Mouse (Mus musculus): ENCODE results near the gene Tnfrsf25. TPM values are rescaled to one million over a fixed set of nuclear protein-coding genes. Genes with fewer than 3 reads are reported as not detected.

Gene Tnfrsf25
- polyA plus RNA-seq, 1 experiment: 0.56 TPM

- no peaks in the 10 kb centered on the region for H3K36me3 ChIP-seq (replicated peaks; ENCODE audit: low read length)
- H3K9me3 ChIP-seq: no peaks in the 10 kb centered on the region
- TF ChIP-seq GATA1 (IDR thresholded peaks at IDR 0.05; ENCODE audit: borderline replicate concordance, low read length): no peak
- no peak for TF ChIP-seq FLI1 (IDR thresholded peaks at IDR 0.05; ENCODE audit: low read length)
- peaks cover 47% of the 10 kb centered on the region for H3K27me3 ChIP-seq (replicated peaks)
- H3K4me1 ChIP-seq: peaks cover 57% of the 10 kb centered on the region
- no peak overlapping the region for H3K4me3 ChIP-seq (replicated peaks)
Measured at GRCm38 (mm10) chr4:152136876-152137250, 21.1 kb downstream of the Tnfrsf25 start.

GRCm38 (mm10) chr4:152138497-152139260 lies 22.9 kb downstream of the Tnfrsf25 start:
- TF ChIP-seq GATA1 (IDR thresholded peaks at IDR 0.05; ENCODE audit: borderline replicate concordance, low read length) (no peak), FLI1 (IDR thresholded peaks at IDR 0.05; ENCODE audit: low read length) (no peak)
- Histone ChIP-seq H3K4me3 (replicated peaks) (peak overlapping the region; percentile 96), H3K27me3 (replicated peaks) (peaks cover 42% of the 10 kb centered on the region)

DNA sequence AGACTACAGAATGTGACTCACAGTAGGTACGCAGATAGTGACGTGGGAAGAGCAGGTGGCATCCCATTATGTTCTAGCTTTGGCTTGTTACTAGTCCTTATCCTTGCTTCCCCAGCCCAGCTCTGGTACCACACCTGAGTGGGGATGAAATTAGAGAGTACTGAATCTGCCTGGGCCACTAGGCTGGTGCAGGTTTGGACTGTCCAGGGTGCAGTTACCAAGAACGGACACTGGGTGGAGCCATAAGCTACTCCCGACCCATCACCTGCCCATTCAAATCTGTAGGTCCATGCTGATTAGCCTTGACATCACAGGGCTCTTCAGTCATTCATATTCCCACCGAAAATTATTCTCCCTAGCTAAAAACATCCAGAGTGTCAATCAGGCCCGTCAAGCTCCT lies 24.7 kb downstream of the Tnfrsf25 start:
- TF ChIP-seq GATA1 (IDR thresholded peaks at IDR 0.05; ENCODE audit: borderline replicate concordance, low read length) (no peak), FLI1 (IDR thresholded peaks at IDR 0.05; ENCODE audit: low read length) (no peak)
- H3K9me3 ChIP-seq: peaks cover 3% of the 10 kb centered on the region
- H3K4me3 ChIP-seq (replicated peaks): no peak overlapping the region
- H3K36me3 ChIP-seq (replicated peaks; ENCODE audit: low read length): no peaks in the 10 kb centered on the region
- H3K27me3 ChIP-seq (replicated peaks): peaks cover 39% of the 10 kb centered on the region
- peaks cover 43% of the 10 kb centered on the region for H3K4me1 ChIP-seq

More at GRCm38 (mm10) chr4:152138497-152139260, 22.9 kb downstream of the Tnfrsf25 start:
- Histone ChIP-seq H3K36me3 (replicated peaks; ENCODE audit: low read length) (no peaks in the 10 kb centered on the region), H3K9me3 (peaks cover 1% of the 10 kb centered on the region), H3K4me1 (peaks cover 47% of the 10 kb centered on the region)

- Histone ChIP-seq H3K4me3 (replicated peaks) (no peak overlapping the region), H3K4me1 (peaks cover 31% of the 10 kb centered on the region), H3K9me3 (peaks cover 3% of the 10 kb centered on the region), H3K36me3 (replicated peaks; ENCODE audit: low read length) (no peaks in the 10 kb centered on the region), H3K27me3 (replicated peaks) (peaks cover 45% of the 10 kb centered on the region)
- TF ChIP-seq FLI1 (IDR thresholded peaks at IDR 0.05; ENCODE audit: low read length) (no peak), GATA1 (IDR thresholded peaks at IDR 0.05; ENCODE audit: borderline replicate concordance, low read length) (no peak)
Measured at GRCm38 (mm10) chr4:152141521-152142135, 25.9 kb downstream of the Tnfrsf25 start.

GRCm38 (mm10) chr4:152143632-152144031 lies 27.9 kb downstream of the Tnfrsf25 start:
- no peaks in the 10 kb centered on the region for H3K36me3 ChIP-seq (replicated peaks; ENCODE audit: low read length)
- peaks cover 63% of the 10 kb centered on the region for H3K27me3 ChIP-seq (replicated peaks)
- TF ChIP-seq FLI1 (IDR thresholded peaks at IDR 0.05; ENCODE audit: low read length): no peak
- TF ChIP-seq GATA1 (IDR thresholded peaks at IDR 0.05; ENCODE audit: borderline replicate concordance, low read length): no peak
- H3K4me3 ChIP-seq (replicated peaks): no peak overlapping the region
- H3K9me3 ChIP-seq: peaks cover 3% of the 10 kb centered on the region
- H3K4me1 ChIP-seq: peaks cover 19% of the 10 kb centered on the region

DNA sequence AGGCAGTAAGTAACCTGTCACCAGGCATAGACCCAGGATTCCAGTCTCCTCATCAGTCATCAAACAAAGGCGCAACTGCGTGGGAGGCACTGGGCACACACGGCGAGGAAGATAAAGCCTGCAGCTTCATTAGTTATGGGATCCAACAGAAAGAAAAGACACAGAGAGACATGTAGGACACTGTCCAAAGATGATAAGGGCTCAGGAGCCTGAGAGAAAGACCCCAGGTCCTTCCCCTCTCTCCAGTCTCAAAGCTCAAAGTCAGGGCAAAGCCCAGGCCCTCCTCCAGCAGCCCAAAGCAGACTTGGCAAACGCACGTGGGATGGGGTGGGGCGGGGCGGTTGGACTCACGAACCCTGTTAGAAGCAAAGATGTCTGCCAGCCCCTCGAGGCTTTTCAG lies 29.7 kb downstream of the Tnfrsf25 start:
- H3K36me3 ChIP-seq (replicated peaks; ENCODE audit: low read length): no peaks in the 10 kb centered on the region
- H3K27me3 ChIP-seq (replicated peaks): peaks cover 82% of the 10 kb centered on the region
- peaks cover 3% of the 10 kb centered on the region for H3K9me3 ChIP-seq
- H3K4me1 ChIP-seq: peaks cover 15% of the 10 kb centered on the region
- no peak overlapping the region for H3K4me3 ChIP-seq (replicated peaks)
- TF ChIP-seq FLI1 (IDR thresholded peaks at IDR 0.05; ENCODE audit: low read length): no peak
- no peak for TF ChIP-seq GATA1 (IDR thresholded peaks at IDR 0.05; ENCODE audit: borderline replicate concordance, low read length)

DNA sequence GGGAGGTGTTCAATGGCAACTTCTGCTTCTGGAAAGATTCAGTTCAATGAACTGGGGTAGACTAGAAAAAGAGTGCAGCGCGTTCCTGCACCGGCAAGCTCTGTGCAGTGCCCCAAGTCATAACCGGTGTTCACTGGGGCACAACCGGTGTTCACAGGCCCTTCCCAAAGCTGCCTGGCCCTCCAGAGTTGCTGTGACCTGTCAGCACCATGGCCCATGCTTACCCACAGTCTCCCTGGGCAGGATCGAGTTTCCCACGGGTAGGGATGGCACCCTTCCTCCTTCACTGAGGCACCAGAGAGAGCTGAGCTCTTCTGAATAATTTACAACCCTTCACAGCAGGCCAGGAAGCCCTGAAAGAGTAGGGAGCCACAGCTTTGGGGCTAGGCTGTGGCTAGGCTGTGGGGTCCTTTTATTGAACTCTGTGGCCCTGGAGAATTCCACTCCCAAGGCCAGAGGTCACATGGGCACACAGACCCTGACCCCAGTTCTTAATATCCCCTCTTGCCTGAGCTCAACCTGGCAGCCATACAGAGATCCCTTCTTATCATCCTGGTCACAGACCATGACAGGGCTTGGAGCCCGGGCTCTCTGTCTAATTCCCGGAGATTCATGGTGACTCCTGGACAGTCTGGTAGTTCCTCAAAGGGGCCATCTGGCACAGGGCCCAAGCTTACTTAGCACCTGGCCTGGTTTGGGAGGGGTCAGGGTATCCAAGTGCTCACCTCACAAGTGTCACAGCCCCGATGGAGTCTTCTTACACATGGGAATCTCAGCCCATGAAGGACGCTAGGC lies 30.5 kb downstream of the Tnfrsf25 start:
- TF ChIP-seq FLI1 (IDR thresholded peaks at IDR 0.05; ENCODE audit: low read length) (no peak), GATA1 (IDR thresholded peaks at IDR 0.05; ENCODE audit: borderline replicate concordance, low read length) (no peak)
- H3K27me3 ChIP-seq (replicated peaks): peaks cover 82% of the 10 kb centered on the region
- H3K4me1 ChIP-seq: peaks cover 16% of the 10 kb centered on the region
- no peaks in the 10 kb centered on the region for H3K36me3 ChIP-seq (replicated peaks; ENCODE audit: low read length)
- H3K4me3 ChIP-seq (replicated peaks): no peak overlapping the region
- peaks cover 3% of the 10 kb centered on the region for H3K9me3 ChIP-seq

- no peaks in the 10 kb centered on the region for H3K36me3 ChIP-seq (replicated peaks; ENCODE audit: low read length)
- H3K9me3 ChIP-seq: no peaks in the 10 kb centered on the region
- TF ChIP-seq FLI1 (IDR thresholded peaks at IDR 0.05; ENCODE audit: low read length) (no peak), GATA1 (IDR thresholded peaks at IDR 0.05; ENCODE audit: borderline replicate concordance, low read length) (no peak)
- H3K27me3 ChIP-seq (replicated peaks): peaks cover 79% of the 10 kb centered on the region
- H3K4me3 ChIP-seq (replicated peaks): no peak overlapping the region
- H3K4me1 ChIP-seq: peaks cover 51% of the 10 kb centered on the region
Measured at GRCm38 (mm10) chr4:152150546-152150945, 34.8 kb downstream of the Tnfrsf25 start.

GRCm38 (mm10) chr4:152151451-152151965 lies 35.8 kb downstream of the Tnfrsf25 start:
- no peak for TF ChIP-seq FLI1 (IDR thresholded peaks at IDR 0.05; ENCODE audit: low read length)
- no peak for TF ChIP-seq GATA1 (IDR thresholded peaks at IDR 0.05; ENCODE audit: borderline replicate concordance, low read length)
- H3K27me3 ChIP-seq (replicated peaks): peaks cover 72% of the 10 kb centered on the region
- H3K36me3 ChIP-seq (replicated peaks; ENCODE audit: low read length): no peaks in the 10 kb centered on the region
- peak overlapping the region; percentile 85 for H3K4me3 ChIP-seq (replicated peaks)
- H3K4me1 ChIP-seq: peaks cover 51% of the 10 kb centered on the region
- H3K9me3 ChIP-seq: no peaks in the 10 kb centered on the region

Data from megakaryocyte, embryonic 14.5 days (primary cell).